Mouse (Mus musculus) liver, postnatal 0 days (tissue): Measurements from ENCODE around the gene Kdm4b.

Experiments
- CTCF ChIP-seq: sonication (generic); IDR thresholded peaks from 2 replicates; pipeline ENCODE4 v1.5.1; 2016; ENCODE audit warnings: antibody characterized with exemption, low read depth
- EP300 ChIP-seq: IDR thresholded peaks from 2 replicates; pipeline ENCODE4 v1.6.1; 2016; ENCODE audit warnings: antibody characterized with exemption, low read depth, mild to moderate bottlenecking

DNA sequence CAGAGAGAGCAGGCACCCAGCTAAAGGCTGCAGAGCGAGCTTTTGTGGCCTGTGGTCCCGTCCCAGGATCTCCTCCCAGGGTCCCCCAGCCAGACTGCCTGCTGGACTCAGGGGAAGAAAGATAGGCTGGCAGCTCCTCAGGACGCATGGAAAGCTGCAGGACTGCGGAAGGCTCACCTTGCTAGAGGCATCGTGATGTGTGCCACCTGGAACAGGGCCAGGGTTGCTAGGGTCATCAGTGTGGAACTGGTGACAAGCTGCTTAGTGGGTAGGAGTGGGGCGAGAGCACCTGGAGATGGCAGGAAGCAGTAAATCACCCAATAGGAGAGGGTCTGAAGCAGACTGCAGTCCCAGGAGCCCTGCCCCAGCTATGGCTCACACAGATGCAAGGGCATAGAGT, 61.8 kb downstream of the Kdm4b start:
- no peak for TF ChIP-seq CTCF
- TF ChIP-seq EP300 = no peak
